Mouse (Mus musculus): ENCODE results near the gene Atxn1. TPM values are rescaled to one million over a fixed set of nuclear protein-coding genes. Genes with fewer than 3 reads are reported as not detected.

Gene Atxn1
- 7.0 and 7.2 TPM in 2 replicates for polyA plus RNA-seq (2012; ENCODE audit: insufficient read depth, insufficient read length, missing spikeins)

DNA sequence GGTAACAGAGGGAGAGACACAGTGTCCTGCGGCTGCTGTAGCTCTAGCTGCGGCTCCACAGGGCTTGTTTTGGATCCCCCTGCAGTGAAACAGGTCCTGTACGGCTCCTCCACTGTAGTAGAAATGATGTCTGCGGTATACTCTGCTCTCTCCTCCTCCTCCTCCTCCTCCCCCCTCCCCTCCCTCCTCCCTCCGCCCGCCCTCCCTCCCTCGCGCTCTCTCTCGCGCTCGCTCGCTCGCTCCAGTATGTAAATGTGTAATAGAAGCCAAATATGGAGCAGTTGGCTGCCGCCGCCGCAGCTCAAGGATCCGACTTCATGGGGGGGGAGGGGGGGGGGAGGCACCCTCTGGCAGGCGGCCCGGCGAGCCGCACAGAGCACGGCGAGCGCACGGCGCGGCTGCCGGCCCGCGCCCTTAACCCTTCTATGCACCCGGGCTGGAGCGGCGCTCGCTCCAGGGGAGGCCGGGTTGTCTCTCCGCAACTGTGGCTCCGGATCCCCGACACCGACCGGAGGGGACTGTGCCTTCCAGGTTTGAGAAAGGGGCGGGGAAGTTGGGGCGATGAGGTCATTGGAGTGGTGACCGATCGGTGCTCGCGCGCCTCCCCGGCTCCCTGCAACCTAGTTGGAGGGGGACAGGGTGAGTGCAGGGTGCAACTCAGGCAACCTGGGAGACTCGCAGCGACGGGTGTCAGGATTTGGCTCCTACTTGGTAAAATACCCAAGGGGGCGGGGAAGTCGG lies at the start of gene Atxn1:
Gene Atxn1 (minus strand): TSS at position 156 of the 741 bp plus-strand sequence.
- peak within 1 kb of the TSS; percentile 98 for H3K4me3 ChIP-seq (ENCODE audit: insufficient read depth, low read depth, low read length)
- peak within 1 kb of the TSS; percentile 94 for H3K27ac ChIP-seq (replicated peaks; ENCODE audit: low read depth, low read length)
- peaks cover 7% of the 10 kb centered on the region; the same call in 1 of the 2 replicates for H3K4me1 ChIP-seq (ENCODE audit: control insufficient read depth, insufficient read depth, insufficient read length, low read length)

DNA sequence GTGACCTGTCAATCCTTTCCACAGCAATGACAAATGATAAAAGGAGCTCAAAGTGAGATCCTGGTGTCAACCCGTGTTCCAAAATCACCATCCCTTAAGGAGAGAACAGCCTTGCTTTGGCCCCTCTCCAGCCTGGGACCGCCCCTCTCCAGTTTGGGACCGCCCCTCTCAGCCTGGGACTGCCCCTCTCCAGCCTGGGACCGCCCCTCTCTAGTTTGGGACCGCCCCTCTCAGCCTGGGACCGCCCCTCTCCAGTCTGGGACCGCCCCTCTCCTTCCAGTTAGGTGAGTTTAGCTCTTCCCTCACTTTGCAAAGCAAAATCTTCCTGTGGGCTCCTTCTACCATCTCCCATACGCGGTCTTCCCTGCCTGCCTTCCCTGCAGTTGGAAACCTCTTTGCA lies 46.4 kb upstream of the Atxn1 start:
- Histone ChIP-seq H3K27ac (replicated peaks; ENCODE audit: low read depth, low read length) (no peak overlapping the region), H3K4me3 (ENCODE audit: insufficient read depth, low read depth, low read length) (no peak overlapping the region), H3K4me1 (ENCODE audit: control insufficient read depth, insufficient read depth, insufficient read length, low read length) (peaks cover 4% of the 10 kb centered on the region; the same call in 1 of the 2 replicates)

DNA sequence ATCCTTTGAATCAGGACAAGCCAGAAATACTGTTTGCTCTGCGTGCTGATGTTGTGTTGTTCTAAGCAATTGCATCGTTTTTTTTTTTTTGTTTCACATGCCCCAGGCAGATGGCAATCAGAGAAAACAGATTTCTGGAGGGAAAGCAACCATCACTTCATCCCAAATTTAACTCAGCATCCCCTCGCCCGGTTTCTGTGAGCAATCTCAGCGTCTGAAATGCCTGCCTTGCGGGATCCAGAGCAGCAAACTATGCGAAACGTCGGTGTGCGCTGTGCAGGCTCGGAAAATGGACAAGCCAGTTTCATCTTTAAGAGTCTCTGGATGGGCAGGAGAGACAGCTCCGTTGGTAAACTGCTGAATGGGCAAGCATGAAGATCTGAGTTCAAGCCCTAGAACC lies 45.3 kb upstream of the Atxn1 start:
- Histone ChIP-seq H3K4me1 (ENCODE audit: control insufficient read depth, insufficient read depth, insufficient read length, low read length) (peaks cover 4% of the 10 kb centered on the region; the same call in 1 of the 2 replicates), H3K4me3 (ENCODE audit: insufficient read depth, low read depth, low read length) (no peak overlapping the region), H3K27ac (replicated peaks; ENCODE audit: low read depth, low read length) (no peak overlapping the region)

DNA sequence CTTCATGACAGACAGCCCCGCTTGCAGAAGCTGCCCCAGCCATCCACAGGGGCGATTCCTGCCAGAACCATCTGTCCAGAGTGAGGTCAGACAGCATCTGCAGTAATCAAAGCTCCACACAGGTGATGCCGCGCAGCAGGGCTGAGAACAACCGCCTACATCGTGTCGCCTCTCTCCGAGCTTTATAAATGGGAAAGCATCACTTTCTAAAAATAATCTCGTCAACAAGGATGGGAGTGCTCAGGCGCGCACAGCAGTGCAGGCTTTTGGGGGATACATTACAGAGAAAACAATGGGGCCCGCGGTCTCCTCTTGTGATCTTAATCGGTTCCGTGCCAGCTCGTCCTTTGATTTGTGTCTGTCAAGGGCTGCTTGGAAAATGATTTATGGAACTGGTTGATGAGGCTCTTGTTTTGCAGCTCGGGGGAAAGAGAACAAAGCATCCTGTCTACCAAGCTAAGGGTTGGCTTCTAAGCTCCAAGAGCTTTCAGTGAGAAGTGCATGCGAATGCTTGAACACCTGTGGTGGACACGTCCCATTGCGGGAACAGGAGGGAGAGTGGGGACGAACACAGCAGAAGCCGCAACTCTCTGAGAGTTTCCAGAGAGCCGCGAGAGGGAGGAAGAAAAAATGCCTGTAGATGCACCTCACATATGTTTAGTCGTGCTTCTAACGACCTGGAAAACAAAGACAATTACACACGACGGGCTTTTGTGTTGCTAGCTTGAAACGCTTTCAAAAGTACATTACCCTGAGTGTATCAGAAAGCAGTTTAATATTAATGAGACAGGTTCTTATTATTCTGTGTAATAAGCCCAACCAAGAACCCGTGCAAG lies 44.2 kb upstream of the Atxn1 start:
- Histone ChIP-seq H3K4me3 (ENCODE audit: insufficient read depth, low read depth, low read length) (no peak overlapping the region), H3K4me1 (ENCODE audit: control insufficient read depth, insufficient read depth, insufficient read length, low read length) (peaks cover 4% of the 10 kb centered on the region; the same call in 1 of the 2 replicates), H3K27ac (replicated peaks; ENCODE audit: low read depth, low read length) (no peak overlapping the region)

DNA sequence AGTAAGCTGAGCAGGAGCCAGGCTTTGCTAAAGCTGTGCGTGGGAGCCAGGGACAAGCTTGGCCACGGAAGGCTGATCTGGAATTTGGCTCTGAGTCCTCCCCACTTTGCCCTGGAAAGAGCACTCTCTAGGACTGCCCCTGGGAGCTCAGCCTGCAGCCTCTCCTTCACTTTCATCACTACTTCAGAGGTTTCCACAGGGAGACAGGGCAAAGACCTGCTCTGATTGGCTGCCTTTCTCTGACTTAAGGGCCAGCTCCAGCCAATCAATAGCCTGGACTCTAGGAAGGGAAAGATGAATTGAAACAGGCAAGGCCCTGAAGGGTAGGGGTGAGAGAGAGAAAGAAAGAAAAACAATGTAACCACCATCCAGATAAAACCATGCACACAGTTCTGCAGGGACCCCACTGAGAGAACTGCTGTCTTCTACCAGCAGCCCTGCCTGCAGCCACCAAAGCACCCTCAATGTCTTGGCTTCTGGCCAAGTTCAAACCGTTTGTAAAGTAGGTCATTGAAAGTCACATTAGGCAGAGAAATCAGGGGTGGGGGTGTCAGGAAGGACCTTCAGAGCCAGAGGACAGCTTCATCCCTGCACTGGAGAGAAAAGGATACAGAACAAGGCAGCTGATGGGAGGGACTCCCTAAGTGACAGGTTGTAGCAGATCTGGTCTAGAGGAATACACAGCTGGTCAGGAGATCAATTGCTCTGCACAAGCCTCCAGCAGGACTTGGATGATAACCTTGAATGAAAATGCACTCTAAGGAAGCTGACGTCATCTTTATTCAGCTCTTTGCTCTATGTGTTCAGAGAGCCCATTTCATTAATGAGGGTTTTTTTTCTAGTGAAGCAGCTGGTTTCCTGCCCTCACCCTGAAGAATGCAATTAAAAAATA lies 41.6 kb upstream of the Atxn1 start:
- no peak overlapping the region for H3K4me3 ChIP-seq (ENCODE audit: insufficient read depth, low read depth, low read length)
- no peak overlapping the region for H3K27ac ChIP-seq (replicated peaks; ENCODE audit: low read depth, low read length)
- H3K4me1 ChIP-seq (ENCODE audit: control insufficient read depth, insufficient read depth, insufficient read length, low read length): peaks cover 4% of the 10 kb centered on the region; the same call in 1 of the 2 replicates

DNA sequence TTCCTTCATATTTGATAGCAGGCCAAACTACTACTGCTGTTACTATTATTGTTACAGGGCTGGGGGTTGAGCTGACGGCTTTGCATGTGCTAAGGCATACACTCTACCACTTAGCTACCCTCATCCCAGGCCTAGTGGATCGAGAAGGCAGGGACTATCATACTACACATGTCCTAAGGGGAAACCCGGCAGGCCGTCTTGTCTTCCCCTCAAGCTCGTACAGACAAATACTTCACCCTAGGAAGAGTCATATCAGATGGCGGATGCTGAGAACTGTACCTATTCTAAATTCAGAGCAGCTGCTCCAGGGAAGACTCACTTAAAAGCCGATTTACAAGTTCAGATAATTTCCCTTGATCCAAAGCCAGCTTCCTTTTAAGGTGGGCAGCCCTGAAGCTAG lies 40.8 kb upstream of the Atxn1 start:
- Histone ChIP-seq H3K4me3 (ENCODE audit: insufficient read depth, low read depth, low read length) (no peak overlapping the region), H3K4me1 (ENCODE audit: control insufficient read depth, insufficient read depth, insufficient read length, low read length) (peaks cover 4% of the 10 kb centered on the region; the same call in 1 of the 2 replicates), H3K27ac (replicated peaks; ENCODE audit: low read depth, low read length) (no peak overlapping the region)

DNA sequence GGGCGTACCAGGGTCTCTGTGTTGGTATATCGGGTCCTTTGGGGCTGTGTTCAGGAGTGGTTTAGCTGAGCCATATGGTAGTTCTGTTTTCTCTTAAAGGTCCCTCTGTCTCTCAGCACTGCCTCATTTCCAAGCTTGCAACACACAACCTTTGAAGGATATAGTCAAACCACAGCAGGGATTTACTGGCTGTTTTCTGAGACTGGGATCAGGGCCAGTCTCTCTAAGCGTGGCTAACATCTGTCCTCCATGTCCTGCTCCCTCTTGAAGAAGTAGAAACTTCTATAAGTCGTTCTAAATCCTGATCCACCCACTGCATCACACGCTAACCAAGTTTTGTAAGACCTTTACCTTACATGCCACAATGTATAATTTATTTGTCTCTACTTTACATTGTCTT lies 36.5 kb upstream of the Atxn1 start:
- Histone ChIP-seq H3K27ac (replicated peaks; ENCODE audit: low read depth, low read length) (no peak overlapping the region), H3K4me1 (ENCODE audit: control insufficient read depth, insufficient read depth, insufficient read length, low read length) (0 out of 2 replicates have a peak, but pooled peaks cover under 1% of the 10 kb centered on the region), H3K4me3 (ENCODE audit: insufficient read depth, low read depth, low read length) (no peak overlapping the region)

DNA sequence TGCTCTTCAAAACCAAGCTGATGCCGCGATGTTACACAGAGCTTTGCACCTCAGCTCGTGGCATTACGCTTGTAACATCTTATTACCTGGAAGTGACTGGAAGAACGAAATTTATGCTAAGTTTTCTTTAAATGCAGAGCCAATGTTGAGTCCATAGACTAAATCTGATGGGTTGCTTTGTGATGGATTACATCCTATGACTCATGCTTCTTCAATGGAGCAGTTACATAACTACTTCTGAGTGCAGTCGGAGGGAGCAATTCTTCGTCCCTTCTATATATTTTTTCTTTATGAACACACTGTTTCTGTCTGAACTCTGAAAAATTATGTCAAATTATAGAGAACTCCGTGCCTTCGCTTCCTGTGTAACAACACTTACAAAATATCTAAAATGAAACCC lies 28.1 kb upstream of the Atxn1 start:
- Histone ChIP-seq H3K4me1 (ENCODE audit: control insufficient read depth, insufficient read depth, insufficient read length, low read length) (no peaks in the 10 kb centered on the region), H3K4me3 (ENCODE audit: insufficient read depth, low read depth, low read length) (no peak overlapping the region), H3K27ac (replicated peaks; ENCODE audit: low read depth, low read length) (no peak overlapping the region)

DNA sequence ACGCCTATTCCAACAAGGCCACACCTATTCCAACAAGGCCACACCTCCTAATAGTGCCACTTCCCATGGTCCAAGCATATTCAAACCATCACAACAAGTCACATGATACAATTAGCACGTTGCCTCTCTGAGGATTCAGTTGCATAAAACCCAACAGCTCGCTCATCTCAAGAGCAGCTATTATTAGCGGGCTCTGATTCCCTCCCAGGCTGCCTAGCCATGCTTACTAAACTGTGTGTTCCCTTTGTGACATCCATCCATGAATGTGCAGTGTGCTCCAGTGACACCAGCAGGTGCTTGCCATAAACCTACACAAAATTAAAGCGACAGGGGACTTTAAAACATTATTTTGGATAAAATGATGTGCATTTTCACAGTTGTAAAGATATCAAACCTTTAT lies 25.7 kb upstream of the Atxn1 start:
- no peak overlapping the region for H3K4me3 ChIP-seq (ENCODE audit: insufficient read depth, low read depth, low read length)
- no peaks in the 10 kb centered on the region for H3K4me1 ChIP-seq (ENCODE audit: control insufficient read depth, insufficient read depth, insufficient read length, low read length)
- no peak overlapping the region for H3K27ac ChIP-seq (replicated peaks; ENCODE audit: low read depth, low read length)

DNA sequence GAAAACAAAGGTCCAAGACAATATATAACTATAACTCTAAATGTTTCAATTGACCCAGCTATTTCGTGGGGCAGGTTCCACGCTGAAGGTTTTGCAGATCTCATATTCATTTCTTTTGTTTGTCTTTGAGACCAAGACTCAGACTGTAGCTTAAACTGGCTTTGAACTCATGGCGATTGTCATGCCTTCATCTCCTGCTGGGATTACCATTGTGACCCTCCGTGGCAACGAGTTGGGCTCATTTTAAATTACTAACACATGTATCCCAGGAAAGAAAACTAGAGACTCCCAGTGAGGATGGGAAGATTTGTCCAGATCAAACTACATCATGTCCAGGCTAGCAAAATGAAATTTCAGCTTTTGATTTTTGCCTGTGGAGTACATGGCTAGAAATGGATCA lies 14.4 kb upstream of the Atxn1 start:
- H3K4me3 ChIP-seq (ENCODE audit: insufficient read depth, low read depth, low read length): no peak overlapping the region
- no peak overlapping the region for H3K27ac ChIP-seq (replicated peaks; ENCODE audit: low read depth, low read length)
- H3K4me1 ChIP-seq (ENCODE audit: control insufficient read depth, insufficient read depth, insufficient read length, low read length): peaks cover 2% of the 10 kb centered on the region; the same call in 1 of the 2 replicates

DNA sequence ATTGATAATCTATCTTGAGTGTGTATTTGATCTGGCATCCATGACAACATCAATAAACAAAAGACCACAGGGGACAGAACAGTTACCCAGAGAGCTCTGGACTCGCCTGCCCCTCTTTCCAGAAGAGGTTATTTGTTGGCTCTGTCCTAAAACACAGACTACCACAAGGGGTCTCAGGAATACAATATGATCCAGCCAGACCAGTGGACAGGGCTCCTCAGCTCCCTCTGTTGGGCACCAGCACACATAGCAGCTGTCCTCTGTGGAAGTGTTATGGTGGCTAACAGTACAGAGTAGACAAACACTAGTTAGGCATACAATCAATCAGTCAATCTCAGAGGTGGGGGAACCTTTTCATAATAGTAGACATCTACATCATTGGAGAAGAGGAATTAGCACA lies 12.1 kb upstream of the Atxn1 start:
- Histone ChIP-seq H3K4me1 (ENCODE audit: control insufficient read depth, insufficient read depth, insufficient read length, low read length) (peaks cover 5% of the 10 kb centered on the region; the same call in 1 of the 2 replicates), H3K4me3 (ENCODE audit: insufficient read depth, low read depth, low read length) (no peak overlapping the region), H3K27ac (replicated peaks; ENCODE audit: low read depth, low read length) (no peak overlapping the region)

DNA sequence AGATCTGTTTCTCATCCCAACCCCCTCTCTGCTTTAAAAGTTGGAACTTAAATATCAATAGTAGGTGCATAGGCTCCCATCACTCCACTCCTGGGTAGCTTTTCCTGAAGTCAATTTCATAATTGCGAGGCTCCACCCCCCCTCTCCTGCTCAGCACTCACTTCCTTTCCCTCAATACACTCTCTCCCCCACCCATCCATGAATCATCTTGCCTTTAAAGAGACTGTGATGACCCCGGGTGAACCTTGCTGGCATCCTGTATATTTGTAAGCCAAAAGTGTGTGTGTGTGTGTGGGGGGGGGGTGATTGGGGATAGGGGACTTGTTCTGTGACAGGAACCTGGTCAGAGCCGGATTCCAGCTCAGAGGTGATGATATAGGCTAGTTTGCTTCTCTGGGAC lies 9.8 kb upstream of the Atxn1 start:
- Histone ChIP-seq H3K4me1 (ENCODE audit: control insufficient read depth, insufficient read depth, insufficient read length, low read length) (peaks cover 5% of the 10 kb centered on the region; the same call in 1 of the 2 replicates), H3K27ac (replicated peaks; ENCODE audit: low read depth, low read length) (no peak overlapping the region), H3K4me3 (ENCODE audit: insufficient read depth, low read depth, low read length) (no peak overlapping the region)

DNA sequence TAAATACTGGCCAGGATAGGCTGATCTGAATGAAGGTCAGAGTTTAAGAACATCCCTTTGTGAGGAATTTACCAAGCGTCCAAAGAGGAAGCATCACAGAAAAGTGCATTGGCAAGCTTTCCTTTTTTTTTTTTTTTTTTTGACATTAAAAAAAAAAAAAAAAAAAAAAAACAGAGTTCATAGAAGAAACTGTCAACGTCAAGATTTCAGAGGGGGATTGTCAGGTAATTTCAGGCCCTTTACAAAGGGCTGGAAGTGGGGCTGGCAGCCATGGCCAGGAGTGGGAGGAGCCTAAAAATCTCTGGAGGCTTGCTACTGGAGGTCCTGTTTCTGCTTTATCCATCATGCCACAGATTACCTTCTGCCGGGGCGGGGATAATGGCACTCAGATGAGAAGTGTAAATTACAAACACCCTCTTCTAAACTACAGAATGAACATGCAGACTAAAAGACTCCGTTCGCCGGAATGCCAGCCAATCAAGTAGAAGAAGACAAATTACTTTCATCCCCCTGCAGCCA lies 9.2 kb upstream of the Atxn1 start:
- Histone ChIP-seq H3K4me1 (ENCODE audit: control insufficient read depth, insufficient read depth, insufficient read length, low read length) (peaks cover 5% of the 10 kb centered on the region; the same call in 1 of the 2 replicates), H3K27ac (replicated peaks; ENCODE audit: low read depth, low read length) (peak overlapping the region; percentile 23), H3K4me3 (ENCODE audit: insufficient read depth, low read depth, low read length) (no peak overlapping the region)

DNA sequence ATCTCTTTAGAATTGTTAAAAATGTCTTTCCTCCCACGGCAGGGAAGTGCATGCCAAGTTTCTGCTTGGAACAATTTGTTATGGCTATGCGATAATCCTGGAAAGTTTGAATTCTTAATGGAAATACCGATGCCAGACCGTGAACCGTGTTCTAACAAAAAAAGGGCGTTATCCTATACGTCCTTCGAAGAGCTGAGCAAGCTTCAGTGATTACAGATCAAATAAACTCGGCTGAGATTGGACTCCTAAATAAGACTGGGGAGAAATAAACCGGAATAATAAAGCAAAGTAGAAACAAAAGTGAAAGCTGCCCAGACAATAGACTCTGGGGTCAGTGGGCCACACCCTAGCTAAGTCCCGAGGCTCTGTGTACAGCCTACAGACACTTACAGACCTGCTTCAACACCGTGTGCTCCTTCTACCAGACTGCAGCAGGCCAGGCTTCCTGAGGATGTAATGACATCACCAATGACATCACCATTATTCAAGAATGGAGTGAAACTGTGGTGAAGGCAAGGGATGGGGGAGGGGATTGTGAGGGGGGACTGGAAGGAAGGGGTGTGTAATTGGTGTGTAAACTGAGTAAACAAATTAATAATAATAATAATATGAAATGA lies 6.2 kb upstream of the Atxn1 start:
- H3K4me3 ChIP-seq (ENCODE audit: insufficient read depth, low read depth, low read length): peak overlapping the region; percentile 44

More for the DNA sequence above, 6.2 kb upstream of the Atxn1 start:
- Histone ChIP-seq H3K27ac (replicated peaks; ENCODE audit: low read depth, low read length) (peak overlapping the region; percentile 94), H3K4me1 (ENCODE audit: control insufficient read depth, insufficient read depth, insufficient read length, low read length) (peaks cover 5% of the 10 kb centered on the region; the same call in 1 of the 2 replicates)

Data from brown adipose tissue, adult 24 weeks (tissue).